In the genomic region with DNA sequence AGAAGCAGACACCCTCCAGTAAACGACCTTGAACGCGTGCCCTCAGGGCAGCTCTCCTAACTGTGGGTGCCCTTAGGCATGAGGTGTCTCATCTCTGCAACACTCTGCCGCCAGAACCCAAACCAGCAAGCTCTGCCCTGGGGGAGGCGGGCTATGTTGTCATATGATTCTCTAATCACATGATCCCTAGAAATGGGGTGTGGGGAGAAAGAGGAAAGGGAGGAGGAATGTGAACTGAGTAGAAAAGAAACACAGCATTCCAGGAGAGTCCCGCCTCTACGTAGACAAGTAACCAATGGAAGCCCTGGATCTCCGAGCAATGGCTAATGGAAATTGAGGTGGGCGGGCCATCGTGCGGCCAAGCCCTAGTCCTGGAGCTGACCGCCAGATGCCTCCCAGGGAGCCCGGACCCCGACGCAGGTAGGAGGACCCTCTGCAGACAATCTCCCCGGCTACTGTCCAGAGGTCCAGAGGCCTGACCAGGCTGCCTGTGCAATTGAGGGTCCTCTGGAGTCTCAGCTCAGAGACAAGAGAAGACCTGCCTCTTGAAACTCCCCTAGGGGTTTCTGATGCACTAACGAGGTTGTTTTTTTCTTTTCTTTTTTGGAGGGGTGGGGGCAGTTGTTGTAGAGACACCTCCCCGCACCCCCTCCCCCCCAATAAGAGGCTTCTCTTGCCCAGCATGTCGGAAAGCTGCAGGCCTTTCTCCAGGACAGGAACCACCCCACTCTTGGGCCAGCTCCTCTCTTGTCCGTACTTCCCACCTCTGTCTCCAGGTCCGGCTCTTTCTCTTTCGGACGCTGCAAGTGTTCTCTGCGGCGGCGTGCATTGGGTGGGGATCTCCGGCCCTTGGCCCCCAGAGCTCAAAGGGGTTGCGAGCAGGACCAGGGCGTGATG, we compare ENCODE assay signal across 8 mouse cellular contexts. TPM values are rescaled to one million over a fixed set of nuclear protein-coding genes. Genes with fewer than 3 reads are reported as not detected.
DNase-seq lines count a peak whose midpoint lies in the region; ATAC-seq lines count a peak whose summit lies in the region.

A gene (plus strand): TSS at position 195 of the 897 bp plus-strand sequence.

- peak; percentile 77 to 79 for DNase-seq in adrenal gland, adult 18-20 months (ENCODE audit: low spot score in 2 of 2)
- DNase-seq in embryo, embryonic 10.5 days (ENCODE audit: low spot score), result peak; percentile 97
- DNase-seq in gastrocnemius, postnatal 10 days, result peak; percentile 78
- DNase-seq in induced T-regulatory cell, adult 2 months (ENCODE audit: low read depth), result peak; percentile 84
- DNase-seq in left cerebral cortex, adult 8-10 months (ENCODE audit: low spot score in 2 of 2), result peak; percentile 75 to 95
- peak; percentile 95 for DNase-seq in right cerebral cortex, adult 18-20 months
- DNase-seq in urinary bladder, postnatal 25 days (ENCODE audit: low spot score), result peak; percentile 74

- peak; percentile 65 for ATAC-seq in megakaryocyte, adult 5-6 weeks (ENCODE audit: poor library complexity, severe bottlenecking)

RNA-seq across cellular contexts. Expression of the gene that starts here (rescaled TPM):
- total RNA-seq in adrenal gland, adult 18-20 months (2021), result 100 to 1,000 TPM; 156 to 181 TPM
- 10 to 100 TPM; 81.6 to 93.6 TPM for total RNA-seq in gastrocnemius, postnatal 10 days (2021)
- total RNA-seq in left cerebral cortex, adult 8-10 months (2022), result 100 to 1,000 TPM in 2 of 4 experiments, 10 to 100 TPM in 2; 51.6 to 142 (median 80.2) TPM
- total RNA-seq in megakaryocyte, adult 5-6 weeks (2015), result 509 and 566 TPM in 2 replicates
- total RNA-seq in megakaryocyte, adult 5-6 weeks (2017), result 201 and 225 TPM in 2 replicates

Comparison
In these comparisons a context has a peak if more than half of its experiments do, and no peak if none do; other contexts are left out.
1. Peak in every context shown above with its lines: DNase-seq and ATAC-seq.